Mouse (Mus musculus): ENCODE measurements around the gene Elavl1. TPM values are rescaled to one million over a fixed set of nuclear protein-coding genes. Genes with fewer than 3 reads are reported as not detected.

The Elavl1 gene
- total RNA-seq, 1 experiment from 2014 or later = 95.1 TPM

DNA sequence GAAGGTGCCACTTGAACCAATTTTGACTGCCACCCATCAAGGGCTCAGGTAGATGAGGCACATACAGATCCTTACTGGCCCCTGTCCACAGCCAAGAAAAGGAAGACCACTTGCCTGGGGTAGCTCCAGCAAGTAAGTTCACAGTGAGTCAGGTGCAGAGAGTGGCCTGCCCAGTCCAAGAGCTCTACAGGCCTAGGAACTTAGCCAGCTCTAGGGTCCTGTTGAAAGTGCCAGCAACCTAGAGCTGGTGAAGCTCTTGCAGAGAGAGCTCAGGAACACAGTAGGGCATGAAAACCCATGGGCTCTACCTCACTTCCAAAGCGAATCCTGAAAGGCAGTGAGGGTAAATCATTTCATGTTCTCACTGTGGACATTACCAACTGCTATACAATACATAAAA, 4.8 kb downstream of the Elavl1 start:
- DNase-seq = no peak

DNA sequence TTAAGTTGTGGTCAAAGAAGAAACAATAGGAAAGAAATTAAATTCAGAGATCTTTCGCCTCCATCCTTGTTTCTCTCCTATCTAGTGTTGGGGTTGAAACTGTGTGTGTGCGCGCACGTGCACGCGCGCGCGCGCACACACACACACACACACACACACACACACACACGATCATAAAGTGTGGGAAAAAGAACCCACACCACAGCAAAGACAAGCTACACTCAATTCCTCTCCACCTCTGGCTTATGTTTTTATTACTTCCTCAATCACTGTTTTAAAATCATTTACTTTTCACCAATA, 5.7 kb downstream of the Elavl1 start:
- no peak for DNase-seq

- DNase-seq = no peak
Measured at GRCm38 (mm10) chr8:4318796-4319572, 6.2 kb downstream of the Elavl1 start.

DNA sequence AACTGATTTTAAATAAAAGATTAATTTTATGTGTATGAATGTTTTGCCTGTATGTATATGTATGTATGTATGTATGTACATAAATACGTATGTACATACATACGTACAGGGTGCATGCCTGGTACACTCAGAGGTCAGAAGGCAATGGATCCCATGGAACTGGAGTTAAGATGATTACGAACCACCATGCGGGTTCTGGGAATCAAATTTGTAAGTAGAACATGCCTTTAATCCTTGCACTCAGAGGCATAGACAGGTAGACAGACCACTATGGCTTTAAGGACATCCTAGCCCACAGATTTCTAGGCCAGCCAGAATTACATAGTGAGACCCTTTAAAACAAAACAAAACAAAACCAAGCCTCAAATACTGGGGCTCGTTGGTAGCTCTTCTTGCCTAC, 7.1 kb downstream of the Elavl1 start:
- no peak for DNase-seq

GRCm38 (mm10) chr8:4314852-4315251, 10.4 kb downstream of the Elavl1 start:
- no peak for DNase-seq

GRCm38 (mm10) chr8:4313254-4314124, 11.7 kb downstream of the Elavl1 start:
- DNase-seq = no peak

DNA sequence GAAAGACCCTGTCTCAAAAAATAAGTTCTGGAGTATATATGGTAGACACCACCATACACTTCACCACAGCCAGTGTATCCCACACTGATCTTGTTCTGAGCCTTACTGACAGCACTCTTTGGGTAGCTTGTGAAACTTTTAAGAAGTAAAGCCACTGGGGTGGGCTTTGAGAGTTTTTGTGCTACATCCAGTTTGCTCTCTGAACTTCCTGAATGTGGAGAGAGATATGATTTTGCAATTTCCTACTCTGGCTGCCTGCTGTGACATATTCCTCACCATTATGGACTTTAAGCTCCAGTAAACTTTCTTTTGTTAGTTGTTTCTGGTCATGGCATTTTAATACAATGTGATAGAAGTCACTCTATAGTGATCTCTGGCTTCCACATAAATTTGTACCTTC, 13.1 kb downstream of the Elavl1 start:
- DNase-seq = no peak

GRCm38 (mm10) chr8:4305838-4306237, 19.4 kb downstream of the Elavl1 start:
- no peak for DNase-seq

DNA sequence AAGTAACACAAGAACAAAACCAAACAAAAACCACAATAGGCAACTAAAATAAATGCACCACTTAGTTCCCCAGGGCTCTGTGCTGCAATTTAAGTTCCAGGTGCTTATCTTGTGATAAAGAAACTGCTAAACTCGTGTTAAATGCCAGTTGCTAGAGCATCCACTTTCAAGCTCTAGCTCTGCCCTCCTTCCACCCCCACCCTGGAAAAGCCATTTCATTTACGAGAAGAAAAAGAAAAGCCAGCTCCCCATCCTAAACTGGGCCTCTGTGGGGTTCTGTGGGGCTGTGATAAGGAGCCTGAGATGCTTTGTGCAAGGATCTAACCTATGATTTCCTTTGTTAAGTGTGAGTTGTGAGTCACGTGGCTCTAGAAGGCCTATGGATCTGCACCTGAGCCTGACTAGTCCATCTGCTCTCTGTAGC, 21.1 kb downstream of the Elavl1 start:
- no peak for DNase-seq

- DNase-seq = no peak
Measured at GRCm38 (mm10) chr8:4297822-4298221, 27.4 kb downstream of the Elavl1 start.

GRCm38 (mm10) chr8:4292738-4293137, 32.5 kb downstream of the Elavl1 start:
- no peak for DNase-seq

DNA sequence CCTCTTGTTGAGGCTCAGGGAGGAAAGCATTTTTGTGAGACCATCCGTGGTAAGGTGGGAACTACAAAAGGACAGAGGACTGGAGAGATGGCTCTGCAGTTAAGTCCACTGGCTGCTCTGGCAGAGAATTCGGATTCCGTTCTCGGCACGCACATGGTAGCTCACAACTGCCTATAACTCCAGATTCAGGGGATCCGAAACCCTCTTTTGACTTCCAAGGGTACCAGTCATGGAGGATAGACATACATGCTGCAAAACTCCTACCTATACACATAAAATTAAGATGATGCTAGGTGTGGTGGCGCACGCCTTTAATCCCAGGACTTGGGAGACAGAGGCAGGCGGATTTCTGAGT, 49.1 kb downstream of the Elavl1 start:
- no peak for DNase-seq

- DNase-seq = peak; percentile 94
Measured at GRCm38 (mm10) chr8:4275275-4276110, 49.7 kb downstream of the Elavl1 start, which contains the start of gene Timm44. TSS of gene Timm44 (minus strand) at chr8:4275913.

DNA sequence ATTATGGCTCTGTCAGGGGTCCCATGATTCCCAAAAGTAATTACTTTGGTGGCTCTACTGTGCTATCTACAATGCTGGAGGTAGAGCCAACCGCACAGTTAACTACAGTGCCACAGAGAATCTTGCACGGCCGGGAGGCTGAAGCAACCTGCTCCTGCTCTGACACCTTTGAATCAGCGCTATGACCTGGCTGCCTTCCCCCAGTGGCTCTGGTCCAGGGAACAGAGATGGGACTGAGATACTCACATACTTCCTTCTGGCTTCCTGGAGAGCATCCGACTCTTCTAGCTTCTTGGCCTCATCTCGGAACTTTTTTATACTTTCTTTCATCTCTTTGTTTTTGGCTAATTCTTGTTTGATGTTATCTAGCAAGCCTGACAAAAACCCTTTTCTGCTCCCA, 55.6 kb downstream of the Elavl1 start:
- no peak for DNase-seq

DNA sequence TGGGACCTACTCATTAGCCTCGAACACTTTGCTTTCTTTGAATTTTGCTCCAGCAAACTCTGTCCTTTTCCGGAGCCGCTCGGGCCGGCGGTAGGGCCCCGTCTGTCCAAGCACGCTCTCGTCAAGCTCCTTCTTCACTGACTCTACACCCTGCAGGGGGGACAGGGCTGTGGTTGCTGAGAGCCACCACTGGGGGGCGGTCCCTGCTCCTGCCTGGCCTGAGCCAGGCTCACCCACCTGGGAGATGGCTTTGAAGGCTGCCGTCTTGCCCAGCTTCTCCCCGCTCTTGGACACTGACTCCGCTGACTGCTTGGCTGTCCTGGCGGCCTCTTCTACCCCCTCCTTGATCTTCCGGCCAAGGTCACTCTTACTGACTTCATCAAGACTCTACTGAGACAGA, 57.6 kb downstream of the Elavl1 start:
- DNase-seq = peak; percentile 28

GRCm38 (mm10) chr8:4265160-4265914, 59.9 kb downstream of the Elavl1 start:
- DNase-seq = no peak

GRCm38 (mm10) chr8:4263105-4263791, 62.0 kb downstream of the Elavl1 start:
- DNase-seq = no peak

DNA sequence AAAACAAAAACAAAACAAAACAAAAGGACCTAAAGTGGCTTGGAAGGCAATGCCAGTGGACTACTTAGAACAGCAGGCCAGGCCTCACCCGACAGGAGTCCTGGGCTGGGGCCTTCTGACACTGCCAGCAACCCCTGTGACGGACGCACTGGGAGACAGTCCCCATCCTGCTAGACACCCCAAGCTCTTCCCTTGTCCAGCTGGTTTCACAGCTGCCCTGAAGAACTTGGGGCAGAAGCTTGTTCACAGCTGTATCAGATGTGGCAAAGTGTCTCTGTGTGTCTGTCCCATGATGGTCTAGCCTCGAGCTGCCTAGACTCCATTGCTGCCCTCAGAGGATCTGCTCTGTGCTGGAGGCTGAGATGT, 65.4 kb downstream of the Elavl1 start:
- DNase-seq = no peak

GRCm38 (mm10) chr8:4259125-4259804, 65.9 kb downstream of the Elavl1 start, which contains the start of gene Ctxn1:
TSS of gene Ctxn1 (minus strand) at chr8:4259274.
- peak; percentile 99 for DNase-seq

DNA sequence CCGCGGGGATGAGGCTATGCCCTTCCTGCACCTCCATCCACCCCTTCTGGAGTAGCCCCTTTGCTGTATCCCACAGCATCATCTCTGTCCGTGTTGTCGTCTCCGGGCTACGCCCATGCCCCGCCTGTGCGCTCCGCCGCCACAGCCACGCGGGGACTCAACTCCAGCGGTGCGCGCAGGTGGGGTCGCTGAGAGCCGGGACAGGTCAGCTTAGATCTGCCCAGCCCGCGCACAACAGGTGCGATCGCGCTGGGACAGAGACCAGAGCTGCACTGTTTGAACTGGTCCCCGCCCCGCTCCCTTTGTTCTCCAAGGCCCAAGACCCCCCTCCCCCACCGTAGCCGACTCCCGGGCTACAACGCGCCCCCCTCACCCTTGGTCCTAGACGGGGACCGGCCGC, 66.5 kb downstream of the Elavl1 start:
- no peak for DNase-seq

DNA sequence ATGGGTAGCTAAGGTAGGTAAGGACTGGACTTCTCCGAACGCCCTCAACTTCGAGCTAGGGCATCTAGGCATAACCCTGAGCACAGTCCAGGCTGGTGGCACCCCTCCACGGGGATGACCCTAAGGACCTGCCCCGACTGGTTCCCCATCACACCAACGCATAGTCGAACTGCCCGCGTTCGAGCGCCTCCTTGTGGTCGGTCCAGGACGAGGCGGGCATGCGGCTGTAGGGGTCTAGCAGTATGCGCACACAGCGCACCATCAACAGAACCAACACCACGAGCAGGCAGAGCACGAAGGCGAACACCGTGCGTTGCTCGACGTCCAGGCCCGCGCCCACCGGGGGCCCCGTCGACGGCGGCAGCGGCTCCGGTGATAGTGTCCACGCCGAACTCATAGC, 67.0 kb downstream of the Elavl1 start:
- DNase-seq = peak; percentile 76
